Mouse (Mus musculus) stomach, postnatal 0 days (tissue): ENCODE results near the gene Ptpn1. TPM values are rescaled to one million over a fixed set of nuclear protein-coding genes. Genes with fewer than 3 reads are reported as not detected.

Experiments used
- ATAC-seq: fragments of 200-750 bp; cut with Nextera tagmentation; 2 replicates; pipeline ENCODE4 v1.8.0; 2017; ENCODE audit not compliant: low FRiP score, low TSS enrichment
- DNase-seq: peaks from one replicate; pipeline ENCODE4 v3.0.0-alpha.2; 2016; ENCODE audit warnings: low spot score
- H3K27ac ChIP-seq: fragments of 300-500 bp; sonication (generic); replicated peaks from 2 replicates; pipeline ENCODE4 v1.5.1; 2014; ENCODE audit warnings: mild to moderate bottlenecking, control low read depth
- H3K27me3 ChIP-seq: fragments of 300-500 bp; sonication (generic); 2 replicates; pipeline ENCODE4 v1.6.1; 2014; ENCODE audit warnings: low read length; ENCODE audit not compliant: control insufficient read depth, insufficient read depth
- H3K36me3 ChIP-seq: fragments of 300-500 bp; sonication (generic); 2 replicates; pipeline ENCODE4 v1.6.1; 2014; ENCODE audit warnings: low read length, mixed read lengths; ENCODE audit not compliant: control insufficient read depth, insufficient read depth
- H3K4me1 ChIP-seq: fragments of 300-500 bp; sonication (generic); replicated peaks from 2 replicates; pipeline ENCODE4 v1.6.1; 2014; ENCODE audit warnings: antibody characterized with exemption; ENCODE audit not compliant: control insufficient read depth, insufficient read depth
- H3K4me2 ChIP-seq: fragments of 300-500 bp; sonication (generic); replicated peaks from 2 replicates; pipeline ENCODE4 v1.6.1; 2014; ENCODE audit warnings: low read depth, mild to moderate bottlenecking, control low read depth, moderate library complexity
- H3K4me3 ChIP-seq: fragments of 300-500 bp; sonication (generic); 2 replicates; pipeline ENCODE4 v1.5.1; 2014; ENCODE audit warnings: low read depth, low read length, control low read depth
- H3K9ac ChIP-seq: fragments of 300-500 bp; sonication (generic); 2 replicates; pipeline ENCODE4 v1.6.1; 2014; ENCODE audit warnings: mild to moderate bottlenecking, low read length, control low read depth, mixed read lengths
- H3K9me3 ChIP-seq: fragments of 300-500 bp; sonication (generic); 2 replicates; pipeline ENCODE4 v1.6.1; 2016; ENCODE audit warnings: low read length; ENCODE audit not compliant: control insufficient read depth
- CTCF ChIP-seq: IDR thresholded peaks from 2 replicates; pipeline ENCODE4 v1.5.1; 2016; ENCODE audit warnings: antibody characterized with exemption, low read depth, mild to moderate bottlenecking, moderate library complexity
- EP300 ChIP-seq: optimal IDR thresholded peaks from 2 replicates; pipeline ENCODE3; 2016; ENCODE audit warnings: antibody characterized with exemption
- WGBS: fragments of 180-500 bp; shearing (Covaris S2); extraction: QIAGEN DNeasy Blood & Tissue Kit; methylation state at CpG from one replicate; pipeline ENCODE4 v1.1.7; 2014; 5-methylcytosine and 5-hydroxymethylcytosine counted together
- polyA plus RNA-seq: library from polyadenylated mRNA; unstranded; fragments of >200 nt; fragmentation: Nextera tagmentation; extraction: Ambion mirVana; gene quantifications from 2 replicates; pipeline ENCODE4 v1.2.1, GENCODE M21; 2015

The Ptpn1 gene
- polyA plus RNA-seq, 1 experiment from 2014 or later: 51.1 TPM

DNA sequence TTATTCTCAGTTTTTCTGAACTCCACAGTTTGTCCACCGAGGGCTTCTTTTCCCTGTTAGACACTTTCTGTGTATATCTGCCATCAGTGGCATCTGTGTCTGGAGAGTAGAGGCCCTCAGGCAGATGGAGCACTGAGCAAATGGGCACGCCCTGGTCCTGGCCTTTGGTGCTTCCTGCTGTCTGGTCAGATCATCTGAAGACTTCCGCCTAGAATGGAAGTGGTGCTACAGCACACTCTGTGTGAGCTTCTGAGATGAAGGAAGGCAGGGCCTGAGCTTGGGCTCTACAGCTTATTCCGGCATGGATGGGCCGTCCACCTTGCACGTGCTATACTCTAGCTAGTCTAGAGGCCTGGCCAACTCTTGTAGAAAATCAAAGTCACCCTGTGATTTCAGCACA, 30.5 kb downstream of the Ptpn1 start:
- no peak for ATAC-seq
- Histone ChIP-seq H3K4me3 (no peak overlapping the region), H3K9ac (no peak overlapping the region), H3K4me2 (no peak overlapping the region), H3K27me3 (no peaks in the 10 kb centered on the region), H3K36me3 (peaks cover 24% of the 10 kb centered on the region), H3K27ac (no peak overlapping the region), H3K4me1 (peaks cover 6% of the 10 kb centered on the region), H3K9me3 (no peaks in the 10 kb centered on the region)
- DNase-seq: no peak
- TF ChIP-seq CTCF: no peak
- TF ChIP-seq EP300: no peak
- 87% methylated on average over 6 of the region's 6 CpGs for WGBS

DNA sequence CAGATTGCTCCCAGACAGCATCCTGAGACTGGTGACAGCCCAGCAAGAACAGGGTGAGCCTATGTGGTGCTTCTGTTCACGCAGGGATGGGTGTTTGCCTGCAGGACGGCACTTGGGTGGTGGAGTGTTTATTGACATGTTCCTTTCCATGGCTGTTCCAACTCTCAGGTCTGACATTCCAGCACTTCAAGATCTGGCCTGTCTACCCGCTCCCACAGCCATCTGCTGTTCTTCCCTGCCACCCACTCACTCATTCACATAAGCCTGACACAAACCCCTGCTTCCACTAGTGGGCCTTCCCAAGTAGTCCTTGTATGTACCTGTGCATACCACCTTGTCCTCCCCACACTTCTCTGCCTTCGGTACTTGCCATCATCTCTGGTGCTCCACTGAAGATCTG, 31.3 kb downstream of the Ptpn1 start:
- H3K27me3 ChIP-seq: no peaks in the 10 kb centered on the region
- H3K4me1 ChIP-seq: peaks cover 6% of the 10 kb centered on the region
- no peaks in the 10 kb centered on the region for H3K9me3 ChIP-seq
- DNase-seq (no peak), ATAC-seq (no peak)
- no peak overlapping the region for H3K27ac ChIP-seq
- no peak overlapping the region for H3K4me3 ChIP-seq
- WGBS: 78% methylated on average over 4 of the region's 4 CpGs
- H3K36me3 ChIP-seq: peaks cover 30% of the 10 kb centered on the region
- TF ChIP-seq CTCF: no peak
- TF ChIP-seq EP300: no peak
- H3K4me2 ChIP-seq: no peak overlapping the region
- no peak overlapping the region for H3K9ac ChIP-seq

DNA sequence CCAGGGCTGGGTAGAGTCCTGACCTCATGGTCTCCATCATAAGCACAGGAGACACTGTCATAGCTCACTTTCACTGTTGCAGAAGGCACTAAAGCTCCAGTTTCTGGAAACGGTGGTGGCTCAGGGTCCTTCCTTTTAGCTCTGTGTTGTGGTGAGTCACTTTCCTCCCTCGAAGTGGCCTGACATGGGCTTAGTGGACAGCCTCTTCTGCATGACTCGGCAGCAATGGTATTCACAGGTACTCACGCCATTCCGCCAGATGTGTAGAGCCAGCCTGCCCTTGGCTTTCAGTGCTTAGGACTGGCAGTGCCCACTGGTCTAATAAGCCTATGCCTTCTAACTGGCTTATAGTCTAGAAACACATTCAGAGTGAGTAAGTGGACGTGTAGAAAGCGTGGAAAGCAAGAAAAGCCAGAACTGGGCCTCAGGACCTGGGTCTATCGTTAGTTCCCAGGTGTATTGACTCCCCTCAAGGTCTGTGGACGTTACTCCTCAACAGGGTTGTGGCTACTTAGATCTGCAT, 32.0 kb downstream of the Ptpn1 start:
- no peak overlapping the region for H3K9ac ChIP-seq
- ATAC-seq (no peak), DNase-seq (no peak)
- peaks cover 3% of the 10 kb centered on the region for H3K4me1 ChIP-seq
- H3K9me3 ChIP-seq: no peaks in the 10 kb centered on the region
- no peaks in the 10 kb centered on the region for H3K27me3 ChIP-seq
- no peak overlapping the region for H3K27ac ChIP-seq
- 85% methylated on average over 9 of the region's 9 CpGs for WGBS
- H3K36me3 ChIP-seq: peaks cover 37% of the 10 kb centered on the region
- TF ChIP-seq CTCF (no peak), EP300 (no peak)
- no peak overlapping the region for H3K4me3 ChIP-seq
- H3K4me2 ChIP-seq: no peak overlapping the region

GRCm38 (mm10) chr2:167964320-167964719, 32.5 kb downstream of the Ptpn1 start:
- ATAC-seq (no peak), DNase-seq (no peak)
- H3K27ac ChIP-seq: no peak overlapping the region
- H3K4me2 ChIP-seq: no peak overlapping the region
- H3K4me1 ChIP-seq: no peaks in the 10 kb centered on the region; the same call in 1 of the 2 replicates
- H3K4me3 ChIP-seq: no peak overlapping the region
- no peaks in the 10 kb centered on the region for H3K9me3 ChIP-seq
- 90% methylated on average over 9 of the region's 9 CpGs for WGBS
- TF ChIP-seq CTCF (no peak), EP300 (no peak)
- no peaks in the 10 kb centered on the region for H3K27me3 ChIP-seq
- no peak overlapping the region for H3K9ac ChIP-seq
- H3K36me3 ChIP-seq: peaks cover 37% of the 10 kb centered on the region

GRCm38 (mm10) chr2:167965911-167966310, 34.1 kb downstream of the Ptpn1 start:
- no peaks in the 10 kb centered on the region for H3K9me3 ChIP-seq
- peaks cover 40% of the 10 kb centered on the region for H3K36me3 ChIP-seq
- WGBS: 82% methylated on average over 3 of the region's 3 CpGs
- no peaks in the 10 kb centered on the region for H3K4me1 ChIP-seq
- H3K9ac ChIP-seq: no peak overlapping the region
- ATAC-seq: no peak
- no peak overlapping the region for H3K27ac ChIP-seq
- no peak overlapping the region for H3K4me2 ChIP-seq
- no peak for DNase-seq
- TF ChIP-seq CTCF (no peak), EP300 (no peak)
- H3K4me3 ChIP-seq: no peak overlapping the region
- no peaks in the 10 kb centered on the region for H3K27me3 ChIP-seq

- TF ChIP-seq CTCF (no peak), EP300 (no peak)
Observed at GRCm38 (mm10) chr2:167968504-167968903, 36.6 kb downstream of the Ptpn1 start.

More at GRCm38 (mm10) chr2:167968504-167968903, 36.6 kb downstream of the Ptpn1 start:
- Histone ChIP-seq H3K27ac (no peak overlapping the region), H3K36me3 (peaks cover 43% of the 10 kb centered on the region), H3K27me3 (no peaks in the 10 kb centered on the region), H3K4me1 (no peaks in the 10 kb centered on the region), H3K9ac (no peak overlapping the region), H3K9me3 (no peaks in the 10 kb centered on the region), H3K4me2 (no peak overlapping the region), H3K4me3 (no peak overlapping the region)
- ATAC-seq (no peak), DNase-seq (no peak)
- WGBS: 87% methylated on average over 7 of the region's 7 CpGs
